In the genomic region with DNA sequence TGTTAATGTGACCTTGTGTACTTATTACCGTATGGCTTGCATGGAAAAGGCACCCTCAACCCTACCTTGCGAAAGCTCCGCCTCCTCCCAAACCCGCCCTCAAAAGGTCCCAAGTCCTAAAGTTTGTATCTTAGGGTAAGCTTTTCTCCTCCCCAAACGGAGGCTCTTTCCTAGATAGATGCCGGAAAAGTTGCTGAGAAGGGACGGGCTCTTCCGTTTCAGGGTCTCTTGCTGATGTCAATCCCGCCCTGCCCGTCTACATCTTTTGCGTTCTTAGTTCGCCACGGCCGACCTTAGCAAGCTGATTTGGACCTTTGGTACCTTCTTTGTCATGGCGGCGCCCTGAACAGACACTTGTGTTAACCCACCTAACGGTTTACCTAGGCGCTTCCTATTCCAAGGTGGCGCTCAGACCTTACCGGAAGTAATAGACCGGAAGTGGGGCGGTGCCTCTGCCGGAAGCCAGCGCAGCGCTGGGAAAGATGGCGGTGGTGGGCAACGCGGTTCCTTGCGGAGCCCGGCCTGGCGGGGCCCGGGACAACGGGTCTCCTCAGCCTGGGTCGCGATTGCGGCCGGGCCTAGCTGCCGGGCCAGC, we compare ENCODE assay signal across 8 mouse cellular contexts. TPM values are rescaled to one million over a fixed set of nuclear protein-coding genes. Genes with fewer than 3 reads are reported as not detected.
DNase-seq lines count a peak whose midpoint lies in the region; ATAC-seq lines count a peak whose summit lies in the region.

A gene (plus strand): TSS at position 391 of the 595 bp plus-strand sequence.
A gene (minus strand): TSS at position 406 of the 595 bp plus-strand sequence.

- under 1% methylated on average over 38 of the region's 38 CpGs for WGBS in heart, embryonic 14.5 days
- whole genome bisulfite sequencing in liver, embryonic 13.5 days (ENCODE audit: insufficient replicate concordance): under 1% methylated on average over 38 of the region's 38 CpGs
- WGBS in stomach, embryonic 16.5 days: under 1% methylated on average over 38 of the region's 38 CpGs

- peak; percentile 97 for ATAC-seq in erythroid progenitor cell, adult 5-6 weeks (replicated peaks; ENCODE audit: low FRiP score, poor library complexity, severe bottlenecking)
- ATAC-seq in heart, embryonic 14.5 days (ENCODE audit: insufficient number of reproducible peaks, insufficient read depth, low FRiP score, low read depth): peak; percentile 82
- ATAC-seq in liver, embryonic 13.5 days (ENCODE audit: low read depth): peak; percentile 92
- peak; percentile 94 for ATAC-seq in stomach, embryonic 16.5 days (ENCODE audit: insufficient read depth, low FRiP score)

- H3K4me3 ChIP-seq in heart, embryonic 14.5 days (ENCODE audit: control insufficient read depth in 1 of 2, insufficient read depth in 1 of 2, low read depth in 1 of 2, low read length in 2 of 2): peak within 1 kb of the TSS; percentile 73 to 82
- peak within 1 kb of the TSS; percentile 100 for H3K4me3 ChIP-seq in liver, embryonic 13.5 days (replicated peaks)
- H3K4me3 ChIP-seq in stomach, embryonic 16.5 days (replicated peaks; ENCODE audit: low read length): peak within 1 kb of the TSS; percentile 99

- H3K9ac ChIP-seq in heart, embryonic 14.5 days (ENCODE audit: low read length): peak within 1 kb of the TSS; percentile 90
- H3K9ac ChIP-seq in liver, embryonic 13.5 days: peak within 1 kb of the TSS; percentile 96
- H3K9ac ChIP-seq in stomach, embryonic 16.5 days (ENCODE audit: low read length): peak within 1 kb of the TSS; percentile 98

- H3K27me3 ChIP-seq in heart, embryonic 14.5 days (ENCODE audit: control insufficient read depth, insufficient read depth, low read length): no peaks in the 10 kb centered on the region
- H3K27me3 ChIP-seq in liver, embryonic 13.5 days: no peaks in the 10 kb centered on the region
- no peaks in the 10 kb centered on the region for H3K27me3 ChIP-seq in stomach, embryonic 16.5 days (ENCODE audit: control insufficient read depth, insufficient read depth, low read length)

- peak within 1 kb of the TSS; percentile 83 for H3K4me2 ChIP-seq in heart, embryonic 14.5 days (ENCODE audit: low read length)
- peak within 1 kb of the TSS; percentile 89 for H3K4me2 ChIP-seq in liver, embryonic 13.5 days
- peak within 1 kb of the TSS; percentile 83 for H3K4me2 ChIP-seq in stomach, embryonic 16.5 days (ENCODE audit: low read depth, low read length)

- peak within 1 kb of the TSS; percentile 85 to 86 for H3K27ac ChIP-seq in heart, embryonic 14.5 days (replicated peaks in 1 of 2; ENCODE audit: control insufficient read depth in 1 of 2, insufficient read depth in 1 of 2, low read depth in 2 of 2, low read length in 2 of 2)
- H3K27ac ChIP-seq in liver, embryonic 13.5 days: peak within 1 kb of the TSS; percentile 98
- H3K27ac ChIP-seq in stomach, embryonic 16.5 days (ENCODE audit: low read length): peak within 1 kb of the TSS; percentile 86

- peak; percentile 94 for DNase-seq in CD4-positive, CD25-positive, alpha-beta regulatory T cell, adult 2 months (ENCODE audit: low read depth, low spot score)
- peak; percentile 68 for DNase-seq in brain, embryonic 18.5 days (ENCODE audit: low read depth, low spot score)
- DNase-seq in kidney, postnatal 14 days: peak; percentile 92
- peak; percentile 84 for DNase-seq in liver, embryonic 13.5 days
- peak; percentile 92 for DNase-seq in neural tube, embryonic 10.5 days (ENCODE audit: extremely low spot score, low spot score)

- no peaks in the 10 kb centered on the region for H3K9me3 ChIP-seq in heart, embryonic 14.5 days (ENCODE audit: control insufficient read depth, low read length)
- no peaks in the 10 kb centered on the region for H3K9me3 ChIP-seq in liver, embryonic 13.5 days (replicated peaks)
- H3K9me3 ChIP-seq in stomach, embryonic 16.5 days (replicated peaks; ENCODE audit: control insufficient read depth, low read length): no peaks in the 10 kb centered on the region

- H3K4me1 ChIP-seq in heart, embryonic 14.5 days (ENCODE audit: control insufficient read depth in 2 of 2, insufficient read depth in 2 of 2, low read length in 2 of 2): peaks cover 4 to 19% of the 10 kb centered on the region in 2 experiments; a peak in 3 of 4 replicates
- H3K4me1 ChIP-seq in liver, embryonic 13.5 days (replicated peaks): peaks cover 34% of the 10 kb centered on the region
- peaks cover 15% of the 10 kb centered on the region for H3K4me1 ChIP-seq in stomach, embryonic 16.5 days (ENCODE audit: control insufficient read depth, insufficient read depth, low read length)

- peaks cover 26% of the 10 kb centered on the region for H3K36me3 ChIP-seq in heart, embryonic 14.5 days (ENCODE audit: control insufficient read depth, insufficient read depth, low read length)
- H3K36me3 ChIP-seq in liver, embryonic 13.5 days: peaks cover 26% of the 10 kb centered on the region
- H3K36me3 ChIP-seq in stomach, embryonic 16.5 days (ENCODE audit: control insufficient read depth, insufficient read depth, low read length): peaks cover 6% of the 10 kb centered on the region; the same call in 1 of the 2 replicates

RNA-seq across cellular contexts. Expression of the first gene that starts in this region (rescaled TPM):
- 7.9 and 12.6 TPM in 2 replicates for total RNA-seq in erythroid progenitor cell, adult 5-6 weeks (2015; ENCODE audit: low replicate concordance)
- total RNA-seq in erythroid progenitor cell, adult 5-6 weeks (2017; ENCODE audit: low replicate concordance): 12.3 and 13.7 TPM in 2 replicates
- 25.0 and 27.2 TPM in 2 replicates for polyA plus RNA-seq in heart, embryonic 14.5 days (2014; fragmentation: Nextera tagmentation; extraction: Ambion mirVana)
- 20.1 and 22.0 TPM in 2 replicates for polyA plus RNA-seq in liver, embryonic 13.5 days (2015; fragmentation: Nextera tagmentation; extraction: Ambion mirVana)
- 45.6 and 46.6 TPM in 2 replicates for polyA plus RNA-seq in stomach, embryonic 16.5 days (2015; fragmentation: Nextera tagmentation; extraction: Ambion mirVana)

RNA-seq across cellular contexts. Expression of the second gene that starts in this region (rescaled TPM):
- 21.3 and 37.3 TPM in 2 replicates for total RNA-seq in erythroid progenitor cell, adult 5-6 weeks (2015; ENCODE audit: low replicate concordance)
- 37.1 and 60.5 TPM in 2 replicates for total RNA-seq in erythroid progenitor cell, adult 5-6 weeks (2017; ENCODE audit: low replicate concordance)
- polyA plus RNA-seq in heart, embryonic 14.5 days (2014; fragmentation: Nextera tagmentation; extraction: Ambion mirVana): 17.3 and 18.7 TPM in 2 replicates
- 7.2 and 8.3 TPM in 2 replicates for polyA plus RNA-seq in liver, embryonic 13.5 days (2015; fragmentation: Nextera tagmentation; extraction: Ambion mirVana)
- polyA plus RNA-seq in stomach, embryonic 16.5 days (2015; fragmentation: Nextera tagmentation; extraction: Ambion mirVana): 24.1 and 25.8 TPM in 2 replicates

Comparison
In these comparisons a context has a peak if more than half of its experiments do, and no peak if none do; other contexts are left out.
1. Peak in every context shown above with its lines: DNase-seq, ATAC-seq, H3K4me3 ChIP-seq and H3K27ac ChIP-seq.